Mouse (Mus musculus) monocyte, adult 5-6 weeks (primary cell): ENCODE measurements around the gene Olfr90. TPM values are rescaled to one million over a fixed set of nuclear protein-coding genes. Genes with fewer than 3 reads are reported as not detected.
"Not testable (repeated sequence)": the region's sequence is repeated elsewhere in the genome, so short reads cannot be mapped to it uniquely, and the experiment has no call there.

Source experiments
- ATAC-seq: fragments of 153-309, 156-312 bp; replicated peaks from 2 replicates; pipeline ENCODE4 v1.8.0; 2017; ENCODE audit warnings: mild to moderate bottlenecking; ENCODE audit not compliant: low TSS enrichment, insufficient number of reproducible peaks, severe bottlenecking, poor library complexity, low FRiP score
- total RNA-seq: library from RNA; stranded (forward); fragments of 200-1000, 200-491, 200-594 nt; gene quantifications from 3 replicates; pipeline ENCODE4 v1.2.3, GENCODE M21; 2017

Gene Olfr90
- total RNA-seq, result not detected in 3 replicates

DNA sequence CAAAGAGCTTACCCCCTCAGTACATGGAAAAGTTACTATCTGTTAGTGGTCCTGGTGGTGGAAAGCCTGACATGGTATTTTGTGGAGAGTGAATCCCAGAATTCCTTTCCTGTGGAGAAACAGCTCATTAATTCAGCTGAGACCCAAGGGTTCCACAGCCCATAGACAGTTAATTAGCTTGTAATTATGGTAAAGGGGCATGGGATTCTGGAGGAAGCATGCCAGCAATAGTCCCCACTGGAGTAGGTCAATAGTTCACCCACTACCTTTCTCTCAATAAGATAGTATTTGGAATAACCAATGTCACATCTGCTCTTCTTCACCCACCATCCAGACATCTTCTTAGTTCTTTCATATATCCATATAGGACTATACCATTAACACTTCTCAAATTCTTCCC lies at the start of gene Olfr90:
Gene Olfr90 (minus strand): TSS at position 101 of the 400 bp plus-strand sequence.
- no peak for ATAC-seq

DNA sequence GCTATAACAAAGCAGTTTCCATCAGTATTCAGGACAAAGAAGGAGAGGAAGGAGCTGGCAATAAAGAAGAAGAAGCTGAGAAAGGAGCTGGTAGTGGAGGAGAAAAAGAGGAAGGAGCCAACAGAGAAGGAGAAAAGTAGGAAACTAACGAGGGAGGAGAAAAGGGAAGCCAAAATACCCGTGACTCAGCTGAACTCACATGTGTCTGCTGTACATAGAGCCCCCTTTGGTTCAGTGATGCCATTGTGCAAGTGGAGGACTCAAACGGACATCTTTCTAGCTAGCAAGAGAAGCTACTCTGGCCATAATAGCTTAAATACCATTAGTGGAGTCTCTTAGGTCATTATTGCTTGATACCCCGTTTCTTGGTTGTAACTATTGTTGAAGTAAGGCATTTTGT lies 43.1 kb upstream of the Olfr90 start:
- ATAC-seq, result not testable (repeated sequence)

DNA sequence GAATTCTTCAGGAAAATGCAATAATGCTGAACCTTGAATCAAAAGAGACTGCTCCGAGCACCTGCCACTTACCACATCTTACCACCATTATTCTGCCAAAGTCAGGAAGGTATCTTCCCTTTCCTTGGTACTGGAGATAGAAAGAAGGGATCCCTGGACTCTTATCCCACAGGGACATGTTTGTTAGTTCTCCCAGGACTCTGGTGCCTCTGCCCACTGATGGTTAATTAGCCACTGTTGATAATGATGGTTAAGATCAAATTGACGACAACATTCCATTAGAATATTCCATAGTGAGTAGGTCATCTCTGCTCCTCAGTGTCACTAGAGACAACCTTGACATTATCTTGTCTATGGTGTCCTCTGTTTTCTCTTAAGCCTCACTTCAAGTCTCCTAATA lies 31.7 kb upstream of the Olfr90 start, which contains the start of gene Olfr92:
Gene Olfr92 (minus strand): TSS at position 101 of the 400 bp plus-strand sequence.
- ATAC-seq, result no peak

DNA sequence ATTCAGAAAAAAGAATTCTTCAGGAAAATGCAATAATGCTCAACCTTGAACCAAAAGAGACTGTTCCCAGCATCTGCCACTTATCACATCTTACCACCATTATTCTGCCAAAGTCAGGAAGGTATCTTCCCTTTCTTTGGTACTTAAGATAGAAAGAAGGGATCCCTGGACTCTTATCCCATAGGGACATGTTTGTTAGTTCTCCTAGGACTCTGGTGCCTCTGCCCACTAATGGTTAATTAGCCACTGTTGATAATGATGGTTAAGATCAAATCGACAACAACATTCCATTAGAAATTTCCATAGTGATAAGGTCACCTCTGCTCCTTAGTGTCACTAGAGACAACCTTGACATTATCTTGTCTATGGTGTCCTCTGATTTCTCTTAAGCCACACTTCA lies 9.9 kb upstream of the Olfr90 start, which contains the start of gene Olfr91:
Gene Olfr91 (minus strand): TSS at position 101 of the 400 bp plus-strand sequence.
- no peak for ATAC-seq

DNA sequence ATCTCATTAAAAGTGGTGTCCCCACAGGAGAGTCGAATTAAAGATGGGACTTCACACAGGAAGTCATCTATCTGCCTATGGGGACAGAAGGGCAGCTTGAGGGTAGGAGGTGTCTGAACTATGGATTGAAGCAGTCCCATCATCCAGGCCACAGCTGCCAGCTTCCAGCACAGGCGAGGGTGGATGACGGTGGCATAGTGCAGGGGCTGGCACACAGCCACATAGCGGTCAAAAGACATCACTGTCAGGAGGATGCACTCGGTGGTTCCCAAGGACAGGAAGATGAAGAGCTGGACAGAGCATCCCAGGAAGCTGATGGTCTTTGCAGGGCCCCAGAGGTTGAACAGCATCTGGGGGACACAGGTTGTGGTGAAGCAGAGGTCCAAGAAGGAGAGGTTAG lies 5.0 kb upstream of the Olfr90 start:
- no peak for ATAC-seq

DNA sequence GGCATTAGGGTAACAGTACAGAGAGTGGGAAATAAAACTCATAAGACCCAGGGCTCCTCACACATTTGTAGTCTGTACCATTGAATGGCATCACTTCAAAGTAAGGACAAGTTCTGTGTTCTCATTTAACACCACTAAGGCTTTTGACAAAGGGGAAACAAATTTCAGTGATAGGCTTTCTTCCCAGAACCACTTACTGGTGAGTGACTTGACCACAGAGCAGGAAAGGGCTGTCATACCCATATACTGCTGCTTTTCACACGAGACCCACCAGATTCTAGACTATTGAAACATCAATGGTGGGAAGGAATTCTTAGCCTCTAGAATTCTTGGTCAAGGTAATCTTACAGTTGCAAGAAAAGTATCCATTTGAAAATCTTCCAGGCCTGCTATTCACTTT lies 3.9 kb upstream of the Olfr90 start:
- ATAC-seq, result no peak

DNA sequence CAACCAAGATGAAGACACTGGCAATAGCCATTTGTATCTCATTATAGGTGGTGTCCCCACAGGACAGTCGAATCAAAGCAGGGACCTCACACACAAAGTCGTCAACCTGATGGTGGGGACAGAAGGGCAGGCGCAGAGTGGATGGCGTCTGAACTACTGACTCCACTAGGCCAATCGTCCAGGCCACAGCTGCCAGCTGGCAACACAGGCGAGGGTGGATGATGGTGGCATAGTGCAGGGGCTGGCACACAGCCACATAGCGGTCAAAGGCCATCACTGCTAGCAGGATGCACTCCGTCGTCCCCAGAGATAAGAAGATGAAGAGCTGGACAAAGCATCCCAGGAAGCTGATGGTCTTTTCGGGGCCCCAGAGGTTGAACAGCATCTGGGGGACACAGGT lies 2.8 kb downstream of the Olfr90 start:
- no peak for ATAC-seq

DNA sequence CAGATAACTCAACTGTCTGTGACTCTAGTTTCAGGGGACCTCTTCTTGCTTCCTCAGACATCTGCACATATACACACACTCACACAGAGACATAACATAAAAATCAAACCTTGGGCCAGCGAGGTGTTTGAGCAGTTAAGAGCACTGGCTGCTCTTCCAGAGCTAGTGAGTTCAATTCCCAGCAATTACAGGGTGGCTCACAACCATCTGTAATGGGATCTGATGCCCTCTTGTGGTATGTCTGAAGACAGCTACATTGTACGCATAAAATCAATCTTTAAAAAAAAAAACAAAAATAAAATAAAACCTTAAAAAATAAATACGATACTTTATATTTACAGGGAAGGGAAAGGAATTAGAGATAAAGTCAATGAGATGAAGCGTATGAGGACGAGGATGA lies 3.7 kb downstream of the Olfr90 start:
- ATAC-seq, result no peak

DNA sequence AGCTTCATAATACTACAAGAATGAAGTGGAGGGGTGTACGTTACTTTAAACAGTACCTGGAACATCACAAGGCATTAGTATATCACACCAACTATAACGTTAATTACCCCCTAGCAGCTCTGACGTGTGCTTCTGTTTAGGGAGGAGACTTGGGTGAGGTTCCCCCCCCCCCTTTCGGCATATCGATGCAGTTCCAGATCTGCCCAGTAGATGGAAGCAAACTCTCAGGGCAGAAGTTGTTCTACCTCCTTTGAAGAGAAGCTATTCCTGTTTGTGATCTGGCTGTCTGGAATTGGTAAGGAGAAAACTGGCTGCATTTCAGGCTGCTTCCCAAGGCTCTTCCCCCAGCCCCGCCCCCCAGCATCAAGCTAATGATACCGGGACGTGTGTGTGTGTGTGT lies 5.0 kb downstream of the Olfr90 start:
- ATAC-seq, result peak; percentile 71

DNA sequence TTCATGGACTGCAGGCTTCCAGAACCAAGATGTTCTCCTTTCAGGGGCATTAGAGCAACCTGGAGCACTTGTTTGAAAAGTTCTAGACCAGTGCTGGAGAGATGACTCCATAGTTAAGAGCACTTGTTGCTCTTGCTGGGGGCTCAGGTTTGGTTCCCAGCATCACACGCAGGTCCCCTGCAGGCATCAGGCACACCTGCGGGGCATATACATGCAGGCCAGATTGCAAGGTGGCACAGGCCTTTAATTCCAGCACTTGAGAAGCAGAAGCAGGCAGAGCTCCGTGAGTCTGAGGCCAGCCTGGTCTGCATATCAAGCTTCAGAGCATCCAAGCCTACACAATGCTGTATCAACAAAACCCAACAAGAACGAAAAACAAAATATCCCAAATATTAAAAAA lies 6.6 kb downstream of the Olfr90 start:
- ATAC-seq, result no peak

DNA sequence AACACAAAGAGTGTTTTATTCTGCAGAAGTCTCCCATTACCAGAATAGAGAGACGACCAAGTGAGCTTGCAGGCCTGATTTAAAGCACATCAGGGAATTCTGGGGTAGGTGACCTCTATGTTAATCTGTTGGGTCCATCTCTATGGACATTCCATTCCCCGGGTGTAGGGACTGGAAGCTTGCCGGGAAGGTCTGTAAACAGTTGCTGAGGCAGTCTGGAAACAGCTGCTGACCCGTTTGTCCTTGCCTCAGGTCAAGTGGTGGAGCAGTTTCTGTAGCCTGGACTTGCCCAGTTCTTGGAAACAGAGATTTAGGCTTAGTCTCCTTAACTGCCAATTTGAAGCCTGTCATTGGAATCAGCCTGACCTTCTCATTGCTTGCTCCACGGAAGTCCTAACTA lies 8.2 kb downstream of the Olfr90 start:
- no peak for ATAC-seq

DNA sequence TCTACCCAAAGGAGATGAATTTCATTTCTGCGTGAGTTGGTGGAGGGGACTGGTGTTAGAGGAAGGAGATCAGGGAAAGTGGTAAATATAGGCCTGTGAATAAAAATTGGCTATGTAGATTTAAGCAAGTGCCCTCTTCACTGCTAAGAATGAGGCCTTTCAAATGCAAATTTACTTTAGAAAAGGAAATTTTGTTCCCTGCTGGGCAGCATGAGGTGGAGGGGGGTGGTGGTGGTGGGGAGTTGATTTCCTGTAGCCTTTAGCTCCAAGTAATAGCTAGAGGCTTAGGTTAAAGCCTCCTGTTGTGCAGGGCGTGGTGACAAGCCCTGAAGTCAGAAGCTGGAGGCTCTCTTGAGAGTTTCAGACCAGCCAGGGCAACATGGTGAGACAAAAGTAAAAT lies 9.3 kb downstream of the Olfr90 start:
- ATAC-seq, result no peak

DNA sequence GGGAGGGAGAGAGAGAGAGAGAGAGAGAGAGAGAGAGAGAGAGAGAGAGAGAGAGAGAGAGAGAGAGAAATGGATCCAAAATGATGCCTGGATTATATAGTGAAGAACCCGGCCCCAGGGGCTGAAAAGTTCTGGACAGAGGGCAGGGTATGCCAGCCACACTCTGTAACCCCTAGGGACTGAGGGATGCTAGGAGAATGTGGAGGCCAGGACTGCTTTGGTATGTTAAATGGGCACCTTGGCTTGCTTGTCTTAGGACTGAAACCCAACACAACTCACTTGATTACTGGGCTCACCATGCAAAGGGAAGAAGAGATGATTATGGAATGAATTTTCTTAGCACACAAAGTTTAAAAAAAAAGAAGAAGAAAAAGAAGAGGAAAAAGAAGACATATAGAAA lies 10.1 kb downstream of the Olfr90 start:
- ATAC-seq, result no peak

DNA sequence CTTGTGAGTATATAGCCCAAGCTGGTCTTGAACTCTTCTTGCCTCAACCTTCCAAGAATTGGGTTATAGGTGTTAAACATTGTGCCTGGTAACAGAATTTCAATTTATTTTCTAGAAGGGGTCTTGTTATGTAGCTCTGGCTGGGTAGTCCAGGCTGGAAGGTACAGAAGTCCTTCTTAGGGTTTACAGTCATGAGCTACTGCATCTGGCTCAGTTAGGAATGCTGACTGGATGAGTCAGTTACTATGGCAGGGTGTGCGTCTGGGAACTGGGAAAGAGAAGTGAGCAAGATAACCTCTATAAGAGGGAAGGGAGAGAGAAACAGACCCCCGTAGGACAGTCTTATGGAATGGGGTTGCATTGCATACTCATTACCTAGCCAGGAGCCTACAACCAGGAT lies 12.5 kb downstream of the Olfr90 start:
- no peak for ATAC-seq

DNA sequence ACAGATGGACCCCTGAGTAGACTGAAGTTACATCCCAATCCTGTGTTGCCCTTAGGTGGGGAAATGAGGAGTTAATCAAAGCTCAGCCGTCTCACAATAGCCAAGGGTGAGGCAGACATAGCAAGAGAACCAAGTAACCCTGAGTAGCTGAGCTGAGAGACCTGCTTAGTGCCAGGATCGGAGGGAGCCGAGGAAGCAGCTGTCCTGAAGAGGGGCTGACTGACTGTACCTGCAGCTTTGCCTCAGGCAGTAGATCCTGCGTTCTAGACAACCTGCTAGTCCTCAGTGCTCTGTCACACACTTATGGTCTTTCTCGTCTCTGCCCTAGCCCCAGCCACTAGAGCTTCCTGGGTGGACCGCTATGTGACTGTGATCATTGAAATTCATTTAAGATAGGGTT lies 13.1 kb downstream of the Olfr90 start:
- no peak for ATAC-seq

DNA sequence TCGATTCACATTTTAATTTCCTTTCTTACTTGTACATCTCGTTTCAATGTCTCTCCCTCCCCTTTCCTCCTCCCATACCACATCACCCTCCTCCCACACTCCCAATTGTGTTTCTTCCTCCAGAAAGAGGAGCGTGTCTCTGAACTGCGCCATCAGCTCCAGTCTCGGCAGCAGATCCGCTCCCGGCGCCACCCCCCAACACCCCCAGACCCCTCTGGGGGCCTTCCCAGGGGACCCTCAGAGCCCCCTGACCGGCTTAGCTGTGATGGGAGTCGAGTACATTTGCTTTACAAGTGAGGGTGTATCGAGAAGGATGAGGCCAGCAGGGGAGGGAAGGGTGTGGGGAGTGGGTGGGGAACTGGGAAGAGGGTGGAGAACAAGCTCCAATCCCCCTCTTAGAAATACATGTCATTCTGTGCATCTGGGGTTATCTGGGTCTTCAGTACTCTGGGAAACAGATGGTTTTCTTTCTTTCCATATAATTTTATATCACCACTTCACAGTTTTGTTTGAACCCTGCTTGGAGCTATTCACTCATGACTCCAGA lies 15.5 kb downstream of the Olfr90 start:
- no peak for ATAC-seq

DNA sequence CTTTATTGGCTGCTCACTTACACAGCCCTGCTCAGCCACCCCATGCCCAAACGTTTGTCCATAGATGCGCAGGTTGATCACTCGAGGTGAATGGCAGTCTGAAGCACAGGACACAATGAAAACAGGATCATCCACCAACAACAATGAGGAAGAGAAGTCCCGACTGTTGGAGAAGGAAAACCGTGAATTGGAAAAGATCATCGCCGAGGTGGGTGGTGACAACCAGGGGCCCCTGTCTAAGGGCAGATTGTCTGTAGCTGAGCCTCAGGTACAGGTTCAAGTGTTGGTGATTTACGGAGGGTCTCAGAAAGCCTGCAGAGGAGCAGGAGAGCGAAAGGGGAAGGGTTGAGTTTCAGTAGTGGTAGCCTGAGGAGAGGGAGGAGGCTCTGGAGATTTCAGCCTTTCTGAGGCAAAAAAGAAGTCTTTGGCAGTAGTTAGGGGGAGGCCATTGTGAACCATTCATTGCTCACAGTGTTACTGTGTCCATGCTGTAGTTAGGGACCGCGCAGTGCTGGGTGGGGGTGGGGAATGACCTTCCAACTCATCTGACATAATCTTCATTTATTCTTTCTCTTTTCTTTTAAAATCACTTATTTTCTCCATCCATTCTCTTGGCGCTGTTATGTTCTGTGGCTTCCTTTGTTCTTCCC lies 16.1 kb downstream of the Olfr90 start:
- ATAC-seq, result no peak

DNA sequence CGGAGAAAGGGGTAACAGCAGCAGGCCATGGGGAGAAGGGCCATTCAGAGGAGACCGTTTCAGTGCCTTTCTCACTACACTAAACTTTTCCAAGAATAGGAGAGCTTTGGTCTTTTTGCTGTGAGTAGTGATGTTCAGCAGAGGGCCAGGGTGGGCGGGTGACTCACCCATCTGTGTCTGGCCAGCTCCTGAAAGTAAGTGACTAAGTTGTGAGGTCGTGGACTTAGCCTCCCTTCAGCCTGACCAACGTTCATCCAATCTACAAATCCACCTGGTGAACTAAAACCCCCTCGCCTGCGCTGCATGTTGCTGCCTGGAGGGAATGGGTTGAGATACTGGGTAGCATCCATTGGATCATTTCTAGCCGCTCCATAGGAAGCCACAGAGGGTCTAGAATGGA lies 18.2 kb downstream of the Olfr90 start:
- no peak for ATAC-seq

DNA sequence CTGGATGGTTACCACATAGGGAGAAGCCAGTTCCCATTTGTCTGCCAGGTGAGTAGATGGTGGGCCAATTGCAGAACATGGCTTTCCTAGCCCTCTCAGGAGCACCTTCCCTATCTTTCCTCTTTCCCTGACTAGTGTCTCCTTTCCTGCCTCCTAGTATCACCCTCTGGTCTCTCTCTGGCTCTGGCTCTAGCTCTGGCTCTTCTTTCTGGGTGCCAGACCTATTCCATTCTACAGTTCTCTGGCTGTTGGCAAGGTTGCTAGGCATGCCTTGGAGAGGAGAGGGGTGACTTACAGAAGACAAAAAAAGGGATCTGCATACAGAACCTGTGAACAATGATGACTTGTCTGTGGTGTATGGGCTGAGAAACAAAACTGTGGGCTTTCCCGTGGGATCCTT lies 20.4 kb downstream of the Olfr90 start:
- ATAC-seq, result no peak

DNA sequence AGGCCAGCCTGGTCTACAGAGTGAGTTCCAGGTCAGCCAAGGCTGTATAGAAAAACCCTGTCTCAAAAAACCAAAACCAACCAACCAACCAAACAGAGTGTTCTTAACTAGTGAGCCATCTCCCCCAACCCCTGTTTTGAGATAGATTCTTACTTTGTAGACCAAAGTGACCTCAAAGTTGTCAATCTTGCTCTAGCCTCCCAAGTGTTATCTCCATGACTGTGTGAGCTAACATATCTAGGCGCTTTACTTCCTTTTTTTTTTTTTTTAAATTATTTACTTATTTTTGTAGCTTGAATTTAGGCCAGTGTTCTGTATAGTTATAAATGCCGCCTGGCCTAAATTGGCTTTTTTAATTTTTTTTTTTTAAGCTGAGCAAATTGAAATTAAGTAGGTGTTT lies 22.3 kb downstream of the Olfr90 start:
- no peak for ATAC-seq
